In genomic region chr1:137617513-137617912, GRCm38 (mm10) we compare ENCODE assay signal across 11 mouse cellular contexts.
A peak's percentile ranks its signal among the peaks of the same experiment; 100 is the strongest.
DNase-seq lines count a peak whose midpoint lies in the region; ATAC-seq lines count a peak whose summit lies in the region.
"Had no signal": no experiment of that assay in that cellular context is flagged by ENCODE, and none has a peak within 500 bp of the region (broad histone marks: within the 10 kb centered on the region; RNA-seq: fewer than 3 reads in every experiment).

No protein-coding gene starts in this region.

- H3K4me2 ChIP-seq in heart, embryonic 16.5 days (ENCODE audit: low read depth, low read length) = no peak overlapping the region; the same call in 1 of the 2 replicates
- H3K4me2 ChIP-seq in kidney, embryonic 16.5 days (replicated peaks; ENCODE audit: low read depth, low read length) = no peak overlapping the region
- H3K4me2 ChIP-seq: intestine, embryonic 15.5 days had no signal

- H3K4me3 ChIP-seq in heart, embryonic 16.5 days (ENCODE audit: low read length) = no peak overlapping the region
- no peak overlapping the region for H3K4me3 ChIP-seq in kidney, embryonic 16.5 days (ENCODE audit: low read length)
- H3K4me3 ChIP-seq: erythroblast, embryonic 14.5 days; intestine, embryonic 15.5 days had no signal

- DNase-seq in cerebellum, postnatal 4 days (ENCODE audit: low spot score in 2 of 2) = no peak
- DNase-seq in layer of hippocampus, adult 9-11 months = peak; percentile 25
- DNase-seq in layer of hippocampus, postnatal 36 days = no peak
- DNase-seq in skeletal muscle tissue, adult 2 months (ENCODE audit: low read depth, low spot score) = peak; percentile 11

- no peaks in the 10 kb centered on the region for H3K9me3 ChIP-seq in heart, embryonic 16.5 days (replicated peaks; ENCODE audit: control insufficient read depth, low read length)
- H3K9me3 ChIP-seq in kidney, embryonic 16.5 days (ENCODE audit: low read length) = no peaks in the 10 kb centered on the region
- H3K9me3 ChIP-seq: intestine, embryonic 15.5 days had no signal

- H3K27ac ChIP-seq in heart, embryonic 16.5 days (ENCODE audit: low read length) = peak overlapping the region; percentile 66
- H3K27ac ChIP-seq in kidney, embryonic 16.5 days (ENCODE audit: low read length) = no peak overlapping the region
- H3K27ac ChIP-seq: intestine, embryonic 15.5 days; liver, embryonic 14.5 days had no signal

- 21% methylated on average over 5 of the region's 5 CpGs for WGBS in heart, embryonic 16.5 days
- 56% methylated on average over 5 of the region's 5 CpGs for whole genome bisulfite sequencing in kidney, embryonic 16.5 days

- ATAC-seq in cerebellum, adult (ENCODE audit: insufficient number of reproducible peaks, low FRiP score, low TSS enrichment) = peak; percentile 58
- peak; percentile 76; the same call in 1 of the 2 replicates for ATAC-seq in heart, embryonic 16.5 days (replicated peaks; ENCODE audit: extremely low read depth, insufficient read depth, low FRiP score)
- no peak for ATAC-seq in kidney, embryonic 16.5 days (ENCODE audit: low FRiP score, low TSS enrichment)
- ATAC-seq in monocyte, adult 5-6 weeks (replicated peaks; ENCODE audit: insufficient number of reproducible peaks, low FRiP score, low TSS enrichment, poor library complexity, severe bottlenecking) = no peak
- ATAC-seq: intestine, embryonic 15.5 days had no signal

- H3K27me3 ChIP-seq in heart, embryonic 16.5 days (ENCODE audit: control insufficient read depth, insufficient read depth, low read length) = no peaks in the 10 kb centered on the region
- H3K27me3 ChIP-seq in kidney, embryonic 16.5 days (ENCODE audit: insufficient read depth, low read length) = no peaks in the 10 kb centered on the region
- H3K27me3 ChIP-seq: intestine, embryonic 15.5 days had no signal

- peaks cover 4% of the 10 kb centered on the region for H3K4me1 ChIP-seq in heart, embryonic 16.5 days (ENCODE audit: control insufficient read depth, insufficient read depth, low read length)
- no peaks in the 10 kb centered on the region for H3K4me1 ChIP-seq in kidney, embryonic 16.5 days (ENCODE audit: insufficient read depth, low read length)
- H3K4me1 ChIP-seq: intestine, embryonic 15.5 days had no signal

- no peak overlapping the region for H3K9ac ChIP-seq in heart, embryonic 16.5 days (ENCODE audit: low read length)
- no peak overlapping the region for H3K9ac ChIP-seq in kidney, embryonic 16.5 days (replicated peaks; ENCODE audit: low read length)
- H3K9ac ChIP-seq: intestine, embryonic 15.5 days; liver, embryonic 14.5 days had no signal

- H3K36me3 ChIP-seq in heart, embryonic 16.5 days (ENCODE audit: control insufficient read depth, insufficient read depth) = no peaks in the 10 kb centered on the region
- H3K36me3 ChIP-seq in kidney, embryonic 16.5 days (ENCODE audit: insufficient read depth, low read length) = no peaks in the 10 kb centered on the region
- H3K36me3 ChIP-seq: intestine, embryonic 15.5 days had no signal

Comparison
In these comparisons a context has a peak if more than half of its experiments do, and no peak if none do; other contexts are left out.
1. DNase-seq: peak in layer of hippocampus, adult 9-11 months (single experiment) and skeletal muscle tissue, adult 2 months (single experiment); none in cerebellum, postnatal 4 days (0 of 2) and layer of hippocampus, postnatal 36 days (0 of 2).
2. ATAC-seq: peak in cerebellum, adult (single experiment) and heart, embryonic 16.5 days (single experiment); none in kidney, embryonic 16.5 days (single experiment) and monocyte, adult 5-6 weeks (single experiment).